Mouse (Mus musculus) midbrain, embryonic 11.5 days (tissue): ENCODE measurements at regions not wholly inside any gene's neighbourhood (a gene's known extent, or its start where the extent isn't known, plus 50 kb on each side); places are given as distances from the start of the nearest gene placed in this dataset.

Experiments used
- ATAC-seq: fragments of 200-750 bp; cut with Nextera tagmentation; 2 replicates; pipeline ENCODE4 v1.8.0; 2017; ENCODE audit warnings: moderate TSS enrichment, moderate library complexity; ENCODE audit not compliant: low FRiP score
- DNase-seq: peaks from one replicate; pipeline ENCODE4 v3.0.0; 2015; ENCODE audit warnings: low spot score; ENCODE audit errors: missing footprints
- H3K27ac ChIP-seq: fragments of 300-500 bp; sonication (generic); 2 replicates; pipeline ENCODE4 v1.5.1; 2014; ENCODE audit warnings: low read depth, low read length
- H3K27me3 ChIP-seq: fragments of 300-500 bp; sonication (generic); 2 replicates; pipeline ENCODE4 v1.6.1; 2014; ENCODE audit warnings: mild to moderate bottlenecking, low read length, moderate library complexity, mixed read lengths; ENCODE audit not compliant: control insufficient read depth, insufficient read depth
- H3K36me3 ChIP-seq: fragments of 300-500 bp; sonication (generic); 2 replicates; pipeline ENCODE4 v1.6.1; 2014; ENCODE audit warnings: mild to moderate bottlenecking, low read length, moderate library complexity, mixed read lengths; ENCODE audit not compliant: control insufficient read depth, insufficient read depth
- H3K4me1 ChIP-seq: fragments of 300-500 bp; sonication (generic); 2 replicates; pipeline ENCODE4 v1.6.1; 2014; ENCODE audit warnings: low read length; ENCODE audit not compliant: control insufficient read depth, insufficient read depth
- H3K4me2 ChIP-seq: fragments of 300-500 bp; sonication (generic); 2 replicates; pipeline ENCODE4 v1.6.1; 2014; ENCODE audit warnings: mild to moderate bottlenecking, moderate library complexity
- H3K4me3 ChIP-seq: fragments of 300-500 bp; sonication (generic); 2 replicates; pipeline ENCODE4 v1.5.1; 2014; ENCODE audit warnings: low read depth, low read length
- H3K9ac ChIP-seq: fragments of 300-500 bp; sonication (generic); 2 replicates; pipeline ENCODE4 v1.6.1; 2014; ENCODE audit warnings: low read length
- H3K9me3 ChIP-seq: fragments of 300-500 bp; sonication (generic); 2 replicates; pipeline ENCODE4 v1.6.1; 2016; ENCODE audit warnings: low read length; ENCODE audit not compliant: control insufficient read depth
- WGBS: fragments of 180-500 bp; shearing (Covaris S2); extraction: QIAGEN DNeasy Blood & Tissue Kit; methylation state at CpG from one replicate; pipeline ENCODE4 v1.1.7; 2014; 5-methylcytosine and 5-hydroxymethylcytosine counted together

DNA sequence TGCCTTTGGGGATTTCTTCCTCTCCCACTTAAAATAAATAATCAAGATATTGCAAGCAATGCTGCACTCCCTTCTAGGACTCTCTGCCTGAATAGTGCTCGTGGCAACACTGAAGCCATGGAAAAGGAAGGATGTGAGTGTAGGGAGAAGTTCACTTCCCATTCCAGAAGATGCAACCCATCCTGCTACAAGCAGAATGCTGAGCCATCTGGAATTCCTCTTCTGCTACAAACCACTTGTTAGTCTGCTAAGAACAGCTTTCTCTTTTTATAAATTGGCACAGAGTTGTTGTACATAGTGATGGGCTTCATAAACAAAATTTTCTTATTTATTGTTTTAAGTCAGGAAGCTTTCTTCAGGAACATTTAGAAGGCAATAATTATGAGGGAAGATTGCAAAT, 215.7 kb upstream of the Lmcd1 start:
- no peak for ATAC-seq
- 70% methylated on average over 1 of the region's 1 CpGs for WGBS
- Histone ChIP-seq H3K4me1 (no peaks in the 10 kb centered on the region), H3K27ac (no peak overlapping the region), H3K9me3 (no peaks in the 10 kb centered on the region), H3K4me2 (no peak overlapping the region), H3K27me3 (no peaks in the 10 kb centered on the region), H3K4me3 (no peak overlapping the region), H3K36me3 (no peaks in the 10 kb centered on the region), H3K9ac (no peak overlapping the region)
- DNase-seq, result no peak

DNA sequence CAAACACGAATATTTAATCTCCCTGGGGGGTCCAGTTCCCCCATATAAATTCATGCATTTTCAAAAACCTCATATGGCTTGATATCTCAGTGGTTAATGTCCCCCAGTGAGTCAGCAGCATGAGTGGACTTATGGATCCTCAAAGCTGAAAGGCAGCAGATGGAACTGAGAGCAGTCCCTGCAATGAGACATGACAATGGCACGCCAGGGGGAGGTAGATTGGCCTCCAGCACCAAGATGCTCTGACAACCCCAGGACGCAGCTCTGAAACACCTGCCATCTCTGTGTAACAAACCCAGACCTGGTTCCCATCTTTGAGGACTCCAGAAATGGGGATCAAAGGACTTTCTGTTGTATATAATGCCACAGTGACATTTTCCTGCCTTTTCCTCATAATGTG, 210.6 kb upstream of the Lmcd1 start:
- WGBS, result 70% methylated on average over 3 of the region's 3 CpGs
- Histone ChIP-seq H3K36me3 (no peaks in the 10 kb centered on the region), H3K27me3 (no peaks in the 10 kb centered on the region), H3K4me2 (no peak overlapping the region), H3K9ac (no peak overlapping the region), H3K9me3 (no peaks in the 10 kb centered on the region), H3K27ac (no peak overlapping the region), H3K4me1 (no peaks in the 10 kb centered on the region), H3K4me3 (no peak overlapping the region)
- no peak for ATAC-seq
- DNase-seq, result no peak

DNA sequence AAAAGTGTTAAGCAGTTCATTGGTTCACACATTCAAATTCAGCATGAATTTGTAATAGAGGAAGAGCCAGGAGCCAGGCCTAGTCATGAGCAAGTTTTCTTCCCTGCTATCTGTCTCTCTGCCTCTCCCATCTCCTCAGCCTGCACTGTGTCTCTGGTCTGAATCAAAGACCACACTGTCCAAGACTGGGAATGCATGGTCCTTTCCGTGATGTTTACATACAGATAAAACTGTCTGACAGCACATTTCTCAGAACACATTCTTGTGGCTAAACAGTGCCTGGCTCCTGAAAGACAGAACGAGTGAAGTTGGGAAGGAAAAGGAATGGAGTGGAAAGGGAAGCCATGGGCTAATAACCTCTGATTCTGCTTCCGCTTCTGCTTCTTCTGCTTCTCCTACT, 183.0 kb upstream of the Lmcd1 start:
- ATAC-seq, result no peak
- Histone ChIP-seq H3K4me1 (no peaks in the 10 kb centered on the region), H3K36me3 (no peaks in the 10 kb centered on the region), H3K9me3 (no peaks in the 10 kb centered on the region), H3K4me2 (no peak overlapping the region), H3K27me3 (no peaks in the 10 kb centered on the region), H3K9ac (no peak overlapping the region), H3K27ac (no peak overlapping the region), H3K4me3 (no peak overlapping the region)
- DNase-seq, result no peak
- 91% methylated on average over 3 of the region's 3 CpGs for WGBS

DNA sequence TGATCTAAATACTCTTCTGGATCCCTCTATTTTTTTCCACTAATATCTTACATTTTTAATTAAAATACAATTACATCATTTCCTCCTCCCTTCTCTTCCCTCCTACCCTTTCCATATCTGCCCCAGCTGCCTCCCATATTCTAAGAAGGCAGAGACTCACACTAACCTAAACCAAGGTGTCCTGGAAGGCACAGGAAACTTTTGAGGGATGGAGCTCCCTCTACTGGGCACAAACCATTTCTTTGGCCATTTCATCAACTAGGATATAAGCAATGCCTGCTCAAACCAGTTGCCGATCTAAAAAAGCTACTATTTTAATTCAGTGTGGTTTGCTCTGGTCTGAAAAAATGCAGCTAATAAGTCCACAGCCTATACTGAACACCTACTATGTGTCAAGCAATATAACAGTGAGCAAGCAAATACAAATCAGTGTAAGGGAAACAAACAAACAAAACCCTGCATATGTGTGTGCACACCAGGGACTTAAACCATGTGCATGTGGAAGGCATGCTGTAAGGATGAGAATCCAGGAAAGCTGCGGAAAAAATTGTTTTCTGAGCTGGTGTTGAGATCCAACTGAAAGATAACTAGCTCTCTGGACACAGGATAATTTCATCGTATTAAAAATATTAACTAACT, 182.3 kb upstream of the Lmcd1 start:
- Histone ChIP-seq H3K27me3 (no peaks in the 10 kb centered on the region), H3K4me1 (no peaks in the 10 kb centered on the region), H3K4me2 (no peak overlapping the region), H3K27ac (no peak overlapping the region), H3K4me3 (no peak overlapping the region), H3K36me3 (no peaks in the 10 kb centered on the region), H3K9me3 (no peaks in the 10 kb centered on the region), H3K9ac (no peak overlapping the region)
- WGBS, result 51% methylated on average over 3 of the region's 3 CpGs
- ATAC-seq (peak; percentile 75), DNase-seq (peak; percentile 96)

DNA sequence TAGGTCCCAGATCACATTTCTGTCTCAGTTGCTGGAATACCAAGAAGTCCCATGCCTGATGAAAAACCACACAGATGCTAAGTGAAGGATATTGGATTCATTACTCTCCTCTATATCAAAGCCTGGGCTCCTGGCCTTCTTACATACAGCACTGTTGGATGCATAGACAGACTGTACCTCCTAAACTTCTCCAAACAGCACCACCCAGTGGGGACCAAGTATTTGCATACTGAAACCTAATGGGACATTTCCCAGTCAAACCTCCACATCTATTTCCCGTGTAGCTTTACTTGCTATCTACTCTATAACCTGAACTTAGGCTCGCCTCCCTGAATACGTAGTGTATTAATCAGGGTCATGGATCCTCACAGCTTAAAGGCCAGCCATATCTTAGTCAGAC, 180.3 kb upstream of the Lmcd1 start:
- Histone ChIP-seq H3K36me3 (no peaks in the 10 kb centered on the region), H3K9ac (no peak overlapping the region), H3K9me3 (no peaks in the 10 kb centered on the region), H3K4me2 (no peak overlapping the region), H3K4me1 (no peaks in the 10 kb centered on the region), H3K27ac (no peak overlapping the region), H3K4me3 (no peak overlapping the region), H3K27me3 (no peaks in the 10 kb centered on the region)
- no peak for DNase-seq
- 78% methylated on average over 3 of the region's 3 CpGs for whole genome bisulfite sequencing
- no peak for ATAC-seq

DNA sequence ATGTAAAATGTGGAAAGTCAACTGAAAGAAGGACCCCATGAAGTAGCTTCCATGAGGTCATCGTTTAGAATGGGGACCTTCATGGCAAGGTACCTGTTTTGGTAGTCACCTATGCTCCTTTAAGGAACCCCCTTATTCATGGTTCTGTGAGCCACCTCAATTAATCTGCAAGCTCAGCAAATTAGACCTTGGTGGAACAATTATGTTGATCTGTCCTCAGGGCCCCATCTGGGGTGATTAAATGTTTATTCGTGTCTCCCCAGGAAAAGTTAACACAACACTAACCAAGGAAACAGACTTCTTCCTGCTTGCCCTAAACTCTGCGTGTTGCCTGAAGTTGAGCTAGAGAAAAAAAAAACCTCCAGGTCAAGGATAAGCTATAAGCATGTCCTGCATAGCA, 175.9 kb upstream of the Lmcd1 start:
- no peak for DNase-seq
- ATAC-seq, result no peak
- Histone ChIP-seq H3K4me1 (no peaks in the 10 kb centered on the region), H3K27ac (no peak overlapping the region), H3K9me3 (no peaks in the 10 kb centered on the region), H3K9ac (no peak overlapping the region), H3K36me3 (no peaks in the 10 kb centered on the region), H3K4me3 (no peak overlapping the region), H3K4me2 (no peak overlapping the region), H3K27me3 (no peaks in the 10 kb centered on the region)
- whole genome bisulfite sequencing, result 85% methylated on average over 3 of the region's 3 CpGs

DNA sequence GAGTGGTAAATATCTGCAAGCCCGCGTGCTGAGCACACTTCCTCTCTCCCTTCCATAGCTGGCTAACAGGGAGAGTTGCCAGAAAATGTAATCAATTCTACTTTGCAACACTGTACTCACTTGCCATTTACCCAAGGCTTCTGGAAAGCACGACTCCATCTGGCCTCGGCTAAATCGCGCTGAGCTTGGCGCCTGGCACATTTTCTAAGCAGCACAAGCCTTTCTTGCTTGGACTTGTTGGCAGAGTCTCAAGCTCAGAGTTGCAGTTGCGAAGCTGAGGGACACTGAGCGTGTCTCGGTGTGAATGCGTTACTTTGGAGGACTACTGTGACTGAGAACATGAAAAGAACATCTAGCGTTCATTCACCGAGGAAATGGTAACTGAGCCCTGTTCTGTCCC, 164.9 kb upstream of the Lmcd1 start:
- H3K27ac ChIP-seq, result no peak overlapping the region
- no peaks in the 10 kb centered on the region for H3K4me1 ChIP-seq
- DNase-seq (no peak), ATAC-seq (no peak)
- no peak overlapping the region for H3K9ac ChIP-seq
- no peak overlapping the region for H3K4me3 ChIP-seq
- no peaks in the 10 kb centered on the region for H3K9me3 ChIP-seq
- H3K36me3 ChIP-seq, result no peaks in the 10 kb centered on the region
- no peak overlapping the region for H3K4me2 ChIP-seq
- no peaks in the 10 kb centered on the region for H3K27me3 ChIP-seq
- WGBS, result 94% methylated on average over 13 of the region's 13 CpGs

DNA sequence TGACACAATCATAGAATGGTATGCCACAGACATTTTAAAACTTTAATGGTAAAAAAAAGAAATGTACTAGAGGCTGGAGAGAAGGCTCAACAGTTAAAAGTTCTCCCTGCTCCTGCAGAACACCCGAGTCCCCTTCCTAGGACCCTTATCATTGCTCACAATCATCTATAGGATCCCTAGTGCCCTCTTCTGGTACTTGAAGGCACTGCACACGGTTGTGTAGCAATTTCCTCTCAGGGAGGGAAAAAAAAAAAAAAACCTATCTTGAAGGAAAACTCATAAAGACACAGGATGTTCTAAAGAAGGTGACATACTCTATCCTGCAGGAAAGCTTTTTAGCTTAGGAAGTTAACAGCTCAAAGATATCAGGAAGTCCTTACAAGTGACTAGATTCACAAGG, 154.4 kb upstream of the Lmcd1 start:
- Histone ChIP-seq H3K27ac (no peak overlapping the region), H3K27me3 (no peaks in the 10 kb centered on the region), H3K36me3 (no peaks in the 10 kb centered on the region), H3K9me3 (no peaks in the 10 kb centered on the region), H3K4me1 (no peaks in the 10 kb centered on the region), H3K9ac (no peak overlapping the region), H3K4me2 (no peak overlapping the region), H3K4me3 (no peak overlapping the region)
- 50% methylated on average over 2 of the region's 2 CpGs for WGBS
- ATAC-seq (no peak), DNase-seq (no peak)

DNA sequence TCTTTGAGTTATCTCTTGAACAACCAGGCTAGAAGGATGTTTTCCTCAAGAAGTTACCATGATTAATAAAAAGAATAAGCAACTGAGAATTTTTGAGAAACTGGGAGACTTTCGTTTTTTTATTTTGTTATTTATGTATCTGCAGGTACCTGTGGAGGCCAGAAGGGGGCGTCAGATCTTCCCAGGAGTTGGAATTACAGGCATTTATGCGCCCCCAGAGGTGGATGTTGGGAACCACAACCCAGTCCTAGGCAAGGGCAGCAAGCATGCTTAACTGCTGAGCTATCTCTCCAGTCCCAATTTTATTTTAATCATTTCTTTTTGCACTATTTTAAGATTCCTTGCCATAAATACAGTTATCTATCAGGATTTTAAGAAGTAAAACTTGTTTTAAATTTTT, 140.0 kb upstream of the Lmcd1 start:
- DNase-seq (no peak), ATAC-seq (no peak)
- WGBS, result 22% methylated on average over 3 of the region's 3 CpGs
- no peaks in the 10 kb centered on the region for H3K4me1 ChIP-seq
- H3K9me3 ChIP-seq, result no peaks in the 10 kb centered on the region
- H3K27ac ChIP-seq, result no peak overlapping the region
- H3K27me3 ChIP-seq, result no peaks in the 10 kb centered on the region
- H3K36me3 ChIP-seq, result no peaks in the 10 kb centered on the region
- no peak overlapping the region for H3K9ac ChIP-seq
- H3K4me3 ChIP-seq, result no peak overlapping the region
- no peak overlapping the region for H3K4me2 ChIP-seq
